Mouse (Mus musculus): ENCODE results near the gene Sfpq.
A peak's percentile ranks its signal among the peaks of the same experiment; 100 is the strongest.

Sfpq gene

DNA sequence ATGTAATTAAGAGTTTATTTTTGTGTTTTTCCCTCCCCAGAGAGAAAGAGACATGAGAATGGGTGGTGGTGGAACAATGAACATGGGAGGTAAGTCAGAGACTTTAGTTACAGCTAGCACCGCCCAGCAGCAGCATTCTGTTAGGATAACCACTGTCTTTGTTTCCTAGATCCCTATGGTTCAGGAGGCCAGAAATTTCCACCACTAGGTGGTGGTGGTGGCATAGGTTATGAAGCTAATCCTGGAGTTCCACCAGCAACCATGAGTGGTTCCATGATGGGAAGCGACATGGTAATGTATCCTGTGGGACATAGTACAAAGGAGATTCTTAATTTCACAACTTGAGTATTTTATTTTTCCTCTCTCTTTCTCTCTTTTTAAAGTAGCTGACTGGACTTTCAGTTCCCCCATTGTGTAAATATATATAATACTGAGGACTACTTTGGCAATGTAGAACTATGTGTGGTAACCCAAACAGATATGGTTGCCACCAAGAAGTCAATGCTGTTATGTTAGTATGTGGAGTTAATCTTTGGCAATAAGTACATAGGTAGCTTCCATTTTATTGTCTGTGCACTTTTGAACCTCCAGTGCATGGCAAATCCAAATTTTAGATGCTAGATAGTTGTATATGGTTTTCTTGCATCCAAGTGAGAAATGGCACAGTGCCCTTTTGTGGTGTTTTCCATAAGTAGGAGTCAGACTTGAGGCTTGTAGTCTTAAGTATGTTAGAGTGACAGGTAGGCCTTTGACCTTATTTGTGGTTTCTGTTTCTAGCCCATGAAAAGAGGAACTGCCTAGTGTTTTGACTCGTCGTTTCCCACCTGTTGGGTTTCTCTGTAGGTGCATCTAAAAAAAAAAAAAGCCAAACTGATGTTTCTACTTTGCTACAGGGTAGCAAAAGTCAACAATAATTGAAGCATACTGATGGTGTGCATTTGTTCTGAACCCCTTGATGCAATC lies 6.4 kb downstream of the Sfpq start:
- peak; percentile 94 for DNase-seq (ENCODE audit: low read depth, low spot score)

DNA sequence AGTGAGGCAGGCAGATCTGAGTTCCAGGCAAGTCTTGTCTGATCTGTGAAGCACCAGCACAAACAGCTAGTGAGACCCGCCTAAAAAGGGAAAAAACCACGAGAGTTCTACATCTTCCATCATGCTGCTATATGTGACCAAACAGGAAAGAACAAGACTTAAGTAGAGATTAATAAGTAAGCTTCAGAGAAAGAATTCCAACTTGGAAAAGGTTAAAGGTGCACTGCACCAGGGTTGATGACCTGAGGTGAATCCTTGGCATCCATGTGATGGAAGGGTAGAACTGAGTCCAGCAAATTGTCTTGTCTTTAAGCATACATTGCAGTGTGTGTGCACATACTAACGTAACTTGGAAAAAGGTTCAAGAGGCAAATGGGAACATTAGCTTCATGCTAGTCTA lies 16.0 kb downstream of the Sfpq start:
- DNase-seq (ENCODE audit: low read depth, low spot score) = no peak

DNA sequence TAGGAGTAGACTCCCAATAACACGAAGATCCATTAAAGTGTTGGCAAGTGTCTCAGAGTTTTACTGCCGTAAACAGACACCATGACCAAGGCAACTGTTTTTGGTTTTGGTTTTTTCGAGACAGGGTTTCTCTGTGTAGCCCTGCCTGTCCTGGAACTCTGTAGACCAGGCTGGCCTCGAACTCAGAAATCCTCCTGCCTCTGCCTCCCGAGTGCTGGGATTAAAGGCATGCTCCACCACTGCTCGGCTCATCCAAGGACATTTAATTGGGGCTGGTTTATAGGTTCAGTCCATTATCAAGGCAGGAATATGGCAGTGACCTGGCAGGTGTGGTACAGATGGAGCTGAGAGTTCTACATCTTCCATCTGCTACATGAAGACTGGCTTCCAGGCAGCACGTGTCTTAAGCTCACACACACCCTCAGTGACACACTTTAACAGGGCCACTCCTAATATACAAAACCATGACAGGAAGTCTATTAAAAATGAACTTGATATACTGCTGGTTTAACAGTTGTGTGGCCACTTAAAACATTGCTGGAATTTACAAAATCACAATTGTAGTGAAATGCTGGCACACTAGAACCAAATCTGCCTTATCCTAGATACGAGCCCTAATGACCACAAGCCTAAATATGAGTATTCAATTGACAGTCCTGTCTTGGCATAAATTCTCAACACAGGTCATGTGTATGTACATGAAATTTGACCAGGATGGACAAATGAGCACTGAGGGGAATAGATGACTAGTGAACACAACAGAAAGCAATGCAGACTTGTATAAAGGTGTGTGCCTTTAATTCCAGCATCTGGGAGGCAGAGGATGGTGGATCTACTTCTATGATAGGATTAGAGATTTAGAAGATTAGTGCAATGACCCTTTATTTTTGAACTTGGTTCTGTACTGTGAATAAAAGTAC lies 17.0 kb downstream of the Sfpq start:
- DNase-seq (ENCODE audit: low read depth, low spot score) = peak; percentile 51

DNA sequence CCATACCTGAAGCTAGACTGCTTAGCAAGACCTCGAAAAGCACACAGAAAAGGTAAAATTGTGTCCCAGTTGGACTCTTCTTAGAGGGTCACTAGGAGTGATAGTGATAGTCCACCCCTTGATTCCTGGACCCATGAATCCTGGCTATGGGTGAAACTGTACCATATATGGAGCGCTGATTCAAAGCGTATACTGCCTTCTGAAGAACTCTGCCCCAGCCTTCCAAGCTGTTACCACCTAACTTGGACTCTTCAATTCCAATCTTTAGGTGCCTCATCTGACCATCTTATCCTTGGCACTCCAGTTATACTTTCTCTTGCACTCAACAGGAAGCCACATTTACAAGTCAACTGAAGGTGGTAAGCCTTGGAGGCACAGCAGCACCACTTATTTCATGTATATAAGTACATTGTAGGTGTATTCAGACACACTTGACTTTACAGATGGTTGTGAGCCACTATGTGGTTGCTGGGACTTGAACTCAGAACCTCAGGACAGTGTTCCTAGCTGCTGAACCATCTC lies 17.8 kb downstream of the Sfpq start:
- DNase-seq (ENCODE audit: low read depth, low spot score) = no peak

DNA sequence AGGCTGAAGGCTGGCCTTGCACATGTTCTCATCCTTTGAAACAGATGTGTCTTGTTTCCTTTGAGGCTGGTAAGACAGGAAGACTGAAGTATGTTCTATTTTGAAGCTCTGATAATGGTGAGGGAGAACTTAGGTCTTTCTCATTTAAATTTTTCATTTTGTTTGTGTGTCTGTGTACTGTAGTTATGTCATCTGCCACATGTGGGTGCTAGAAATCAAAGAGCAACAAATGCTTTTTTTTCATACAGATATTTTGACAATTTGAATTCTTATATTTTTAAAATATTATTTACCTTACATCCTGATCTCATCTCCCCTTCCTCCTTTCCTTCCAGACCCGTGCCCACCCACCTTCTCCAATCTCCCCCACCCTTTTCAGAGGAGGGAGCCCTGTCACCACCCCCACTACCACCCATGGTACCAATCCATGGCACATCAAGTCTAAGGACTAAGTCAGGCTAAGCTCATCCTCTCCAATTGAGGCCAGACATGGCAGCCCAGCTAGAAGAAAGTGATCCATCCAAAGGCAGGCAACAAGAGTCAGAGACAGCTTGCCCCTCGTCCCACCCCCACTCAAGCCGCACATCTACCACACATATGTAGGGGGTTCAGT lies 18.9 kb downstream of the Sfpq start:
- DNase-seq (ENCODE audit: low read depth, low spot score) = no peak

DNA sequence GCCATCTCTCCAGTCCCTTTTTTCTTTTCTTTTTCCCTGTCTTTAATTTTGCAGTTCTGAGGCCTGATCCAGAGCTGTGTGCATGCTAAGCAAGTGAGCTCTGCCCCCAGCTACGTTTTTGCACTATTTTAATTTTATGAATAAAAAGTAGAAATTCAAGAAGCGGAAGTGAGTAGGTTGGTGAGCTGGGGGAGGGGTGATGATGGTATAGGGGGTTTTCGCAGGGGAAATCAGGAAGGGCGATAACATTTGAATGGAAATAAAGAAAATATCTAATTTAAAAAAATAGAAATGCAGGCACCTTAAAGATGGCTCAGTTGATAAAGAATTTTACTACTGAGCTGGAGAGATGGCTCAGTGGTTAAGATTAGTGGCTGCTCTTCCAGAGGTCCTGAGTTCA lies 22.4 kb downstream of the Sfpq start:
- no peak for DNase-seq (ENCODE audit: low read depth, low spot score)

DNA sequence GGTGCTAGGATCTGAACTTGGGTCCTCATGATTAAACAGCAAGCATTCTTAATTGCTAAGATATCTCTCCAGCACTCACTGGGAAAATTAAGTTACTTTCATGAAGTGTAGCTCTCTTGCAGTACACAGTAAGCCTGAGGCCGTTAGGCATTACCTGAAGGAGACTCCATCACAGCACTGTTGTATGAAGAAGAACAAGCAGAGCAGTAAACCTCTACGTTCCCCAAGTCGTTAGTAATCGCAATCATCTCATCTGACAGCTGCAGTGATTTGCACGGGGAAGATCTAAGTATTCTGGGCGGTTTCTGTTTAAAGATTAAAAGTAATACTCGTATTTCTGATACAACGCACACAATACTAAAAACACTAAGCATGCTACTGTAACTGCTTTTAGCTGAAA lies 30.0 kb downstream of the Sfpq start:
- DNase-seq (ENCODE audit: low read depth, low spot score) = no peak

DNA sequence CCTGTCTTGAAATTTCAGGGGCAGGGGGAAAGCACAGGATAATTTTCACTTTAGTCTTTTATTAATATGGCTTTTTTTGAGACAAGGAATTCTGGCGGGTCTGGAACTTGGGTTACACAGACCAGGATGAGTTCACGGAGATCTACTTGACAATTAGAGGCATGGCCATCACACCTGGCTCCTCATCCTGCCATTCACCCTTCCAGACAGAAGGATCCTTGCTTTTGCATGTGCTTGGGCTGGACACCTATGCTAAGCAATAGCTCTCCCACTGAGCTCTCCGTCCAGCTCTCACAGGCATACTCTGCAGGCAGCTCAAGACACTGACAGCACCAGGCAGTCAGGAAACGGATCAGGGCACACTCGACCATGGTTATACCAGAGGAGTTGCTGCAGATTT lies 31.9 kb downstream of the Sfpq start:
- no peak for DNase-seq (ENCODE audit: low read depth, low spot score)

DNA sequence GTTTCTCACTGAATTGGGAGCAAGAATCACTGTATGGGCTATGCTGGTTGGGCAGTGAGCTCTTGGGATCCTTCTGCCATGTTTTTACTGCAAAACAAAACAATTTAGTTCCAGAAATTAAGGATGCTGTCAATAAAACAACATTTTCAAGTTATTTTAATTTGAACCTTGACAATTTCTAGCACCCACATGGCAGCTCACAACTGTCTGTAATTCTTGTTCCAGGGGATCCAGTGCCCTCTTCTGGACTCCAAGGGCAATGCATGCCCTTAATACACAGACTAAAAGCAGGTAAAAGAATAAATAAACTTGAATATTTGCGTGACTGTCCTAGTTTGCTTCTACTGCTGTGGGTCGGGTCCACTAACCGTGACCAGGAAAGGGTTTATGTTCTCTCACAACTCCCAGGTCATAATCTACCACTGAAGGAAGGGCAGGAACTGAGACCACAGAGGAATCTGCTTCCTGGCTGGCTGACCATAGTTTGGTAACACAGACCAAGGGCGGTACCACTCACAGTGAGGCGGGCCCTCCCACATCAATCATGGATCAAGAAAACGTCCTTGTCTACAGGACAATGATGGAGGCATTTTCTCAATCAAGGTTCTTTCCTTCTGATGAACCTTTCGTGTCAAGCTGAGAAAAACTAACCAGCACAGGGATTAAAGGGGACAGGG lies 33.5 kb downstream of the Sfpq start:
- peak; percentile 64 for DNase-seq (ENCODE audit: low read depth, low spot score)

DNA sequence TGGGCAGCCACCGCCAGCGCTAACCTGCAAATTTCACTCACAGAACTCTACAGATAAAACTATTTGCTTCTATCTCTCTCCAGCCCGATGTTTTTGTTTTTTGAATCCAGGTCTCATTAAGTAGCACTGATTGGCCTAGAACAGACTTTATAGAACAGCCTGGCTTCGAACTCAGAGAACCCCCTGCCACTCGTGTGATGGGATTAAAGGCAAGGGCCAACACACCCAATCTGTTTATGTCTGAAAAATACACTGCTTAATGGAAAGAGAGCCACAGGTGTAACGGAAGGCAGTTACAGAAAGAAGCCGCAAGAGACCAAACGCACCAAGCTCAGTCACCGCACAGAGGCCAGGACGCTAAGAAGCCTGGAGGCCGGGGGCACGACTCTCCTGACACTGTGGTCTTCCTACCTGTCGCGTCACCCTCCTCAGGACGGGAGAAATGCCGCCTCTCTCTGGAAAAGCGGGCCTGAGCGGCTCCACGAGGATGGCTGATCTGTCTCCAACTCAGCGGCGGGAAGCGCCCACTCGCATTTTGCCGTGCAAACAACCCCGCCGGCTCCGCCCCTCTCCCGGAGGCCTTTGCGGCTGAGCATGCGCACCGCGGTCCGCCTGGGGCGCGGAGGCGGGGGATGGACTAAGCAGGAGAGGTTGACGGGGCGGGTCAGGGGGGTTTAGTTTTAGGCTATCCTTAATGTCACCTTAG lies 39.6 kb downstream of the Sfpq start, which contains the start of gene Zmym1:
Zmym1 (minus strand) TSS at position 568 of the 706 bp plus-strand sequence.
- peak; percentile 95 for DNase-seq (ENCODE audit: low read depth, low spot score)

DNA sequence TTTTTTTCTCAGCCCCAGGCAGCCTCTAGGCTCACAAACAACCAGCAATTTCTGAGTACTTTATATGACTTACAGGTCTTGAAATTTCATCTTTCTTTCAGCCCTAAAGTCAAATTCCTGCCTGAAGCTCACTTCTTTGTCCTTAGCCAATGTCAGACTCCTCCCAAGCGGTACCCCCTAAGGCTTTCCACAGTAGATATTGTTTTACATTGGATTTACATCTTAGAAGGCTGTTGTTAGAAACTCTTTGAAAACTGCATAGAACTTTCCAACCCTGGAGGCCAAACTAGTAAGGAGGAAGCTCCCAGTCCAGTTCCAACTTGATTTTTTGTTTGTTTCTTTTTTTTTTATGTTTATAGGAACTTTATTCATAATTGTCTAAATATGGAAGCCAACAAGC lies 42.9 kb downstream of the Sfpq start:
- DNase-seq (ENCODE audit: low read depth, low spot score) = peak; percentile 69

DNA sequence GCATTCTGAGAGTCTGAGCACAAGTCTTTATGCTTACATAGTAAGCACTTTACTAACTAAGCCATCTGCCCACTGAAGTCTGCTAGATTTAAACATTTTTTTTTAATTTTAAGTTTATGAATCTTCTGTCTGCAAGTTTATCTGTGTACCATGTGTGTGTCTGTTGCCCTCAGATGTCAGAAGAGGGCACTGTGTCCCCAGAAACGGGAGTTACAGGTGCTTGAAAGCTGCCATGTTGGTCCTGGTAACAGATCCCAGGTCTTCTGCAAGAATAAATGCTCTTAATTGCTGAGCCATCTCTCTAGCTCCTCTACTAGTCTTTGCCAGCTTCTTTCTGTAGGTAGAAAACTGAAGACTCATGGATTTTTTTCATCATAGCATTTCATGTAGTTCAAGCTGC lies 53.8 kb downstream of the Sfpq start:
- peak; percentile 62 for DNase-seq (ENCODE audit: low read depth, low spot score)

DNA sequence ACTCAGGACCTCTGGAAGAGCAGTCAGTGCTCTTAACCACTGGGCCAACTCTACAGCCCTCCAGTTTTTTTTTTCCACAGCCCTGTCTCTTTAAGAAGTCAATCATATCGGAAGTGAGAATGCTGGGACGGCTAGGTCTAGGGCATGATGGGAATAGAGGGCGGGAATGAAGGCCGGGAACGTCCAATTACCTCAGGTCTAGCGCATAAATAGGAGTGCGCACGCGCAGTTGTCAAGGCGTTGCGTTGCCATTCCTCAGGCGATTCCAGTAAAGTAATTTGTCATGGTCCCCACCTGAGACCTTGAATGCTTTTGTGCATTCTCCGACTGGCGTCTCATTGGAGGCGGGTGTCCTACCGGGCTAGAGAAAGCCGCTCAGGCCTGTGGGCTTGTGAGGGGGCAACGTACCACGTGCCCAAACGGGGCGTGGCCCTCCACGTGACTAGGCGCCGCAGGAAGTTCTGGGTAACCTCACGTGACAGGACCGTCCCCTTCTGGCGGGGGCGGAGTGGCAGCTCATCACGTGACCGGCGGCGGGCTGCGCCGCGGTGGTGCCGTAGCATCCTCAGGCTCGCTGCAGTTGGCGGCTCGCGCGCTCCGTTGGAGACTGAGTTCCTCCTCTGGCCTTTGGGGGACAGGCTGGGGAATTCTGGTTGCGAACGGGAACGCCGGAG lies 55.9 kb downstream of the Sfpq start, which contains the start of gene Zmym6:
Zmym6 (plus strand) TSS at position 509 of the 674 bp plus-strand sequence.
- DNase-seq (ENCODE audit: low read depth, low spot score) = peak; percentile 99

DNA sequence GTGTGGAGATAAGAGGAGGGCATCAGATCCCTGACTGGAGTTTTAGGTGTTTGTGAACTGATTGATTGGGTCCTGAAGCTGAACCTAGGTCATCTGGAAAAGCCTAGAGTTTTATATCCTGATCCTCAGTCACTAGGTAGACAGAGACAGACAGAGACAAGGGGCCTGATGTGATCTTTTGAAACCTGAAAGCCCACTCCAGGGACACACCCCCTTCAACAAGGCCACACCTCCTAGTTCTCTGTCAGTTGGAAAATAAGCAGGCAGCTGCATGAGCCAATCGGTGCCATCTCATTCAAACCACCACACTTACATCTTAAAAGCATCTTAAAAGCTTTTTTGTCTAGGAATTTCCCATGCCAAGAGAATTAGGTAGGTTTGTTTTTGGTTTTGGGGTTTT lies 59.7 kb downstream of the Sfpq start:
- peak; percentile 50 for DNase-seq (ENCODE audit: low read depth, low spot score)

DNA sequence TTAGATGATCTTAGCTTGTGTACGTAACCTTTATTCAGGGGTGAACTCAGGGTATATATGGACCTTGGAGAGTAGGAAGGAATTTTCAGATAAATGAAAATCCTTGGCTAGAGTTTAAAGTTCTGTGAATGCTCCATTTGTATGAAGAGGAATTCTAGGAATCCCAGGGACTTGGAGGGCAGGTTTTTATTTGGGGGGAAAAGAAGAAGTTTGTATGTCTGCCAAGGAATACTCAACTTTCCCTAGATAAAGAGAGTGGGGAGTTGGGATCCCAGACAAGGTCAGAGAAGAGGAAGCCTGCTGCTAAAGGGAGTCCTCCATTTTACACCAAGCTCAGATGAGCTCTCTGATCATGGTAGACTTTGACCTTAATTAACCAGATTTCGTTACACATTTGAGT lies 62.0 kb downstream of the Sfpq start:
- DNase-seq (ENCODE audit: low read depth, low spot score) = no peak

DNA sequence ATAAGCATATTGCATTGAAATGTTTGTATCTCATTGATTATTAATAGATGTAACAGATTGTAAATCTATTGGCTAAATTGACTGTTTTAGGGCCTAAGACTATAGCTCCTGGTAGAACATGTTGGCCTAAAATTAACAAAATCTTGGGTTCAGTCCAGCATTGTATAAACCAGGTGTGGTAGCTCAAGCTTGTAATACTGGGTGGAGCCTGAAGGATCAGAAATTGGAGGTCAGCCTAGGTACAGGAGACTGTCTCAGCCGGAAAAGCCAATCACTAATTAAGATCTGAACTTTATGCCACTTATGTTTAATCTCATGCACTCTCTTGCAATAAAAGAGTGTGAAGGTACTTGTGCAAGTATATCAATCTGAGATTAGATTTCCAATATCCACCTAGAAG lies 64.6 kb downstream of the Sfpq start:
- DNase-seq (ENCODE audit: low read depth, low spot score) = no peak

All from ZHBTc4 (cell line).